Mouse (Mus musculus) bone marrow macrophage, adult 2 months (primary cell): ENCODE measurements around the gene Ugt1a6b.

Experiments used
- CTCF ChIP-seq: IDR thresholded peaks from 2 replicates; pipeline ENCODE4 v1.5.1; 2012; ENCODE audit warnings: low read depth, mild to moderate bottlenecking, low read length, moderate library complexity
- POLR2A ChIP-seq: IDR thresholded peaks from 2 replicates; pipeline ENCODE4 v1.6.1; 2012; ENCODE audit warnings: mild to moderate bottlenecking, low read depth, low read length, borderline replicate concordance

DNA sequence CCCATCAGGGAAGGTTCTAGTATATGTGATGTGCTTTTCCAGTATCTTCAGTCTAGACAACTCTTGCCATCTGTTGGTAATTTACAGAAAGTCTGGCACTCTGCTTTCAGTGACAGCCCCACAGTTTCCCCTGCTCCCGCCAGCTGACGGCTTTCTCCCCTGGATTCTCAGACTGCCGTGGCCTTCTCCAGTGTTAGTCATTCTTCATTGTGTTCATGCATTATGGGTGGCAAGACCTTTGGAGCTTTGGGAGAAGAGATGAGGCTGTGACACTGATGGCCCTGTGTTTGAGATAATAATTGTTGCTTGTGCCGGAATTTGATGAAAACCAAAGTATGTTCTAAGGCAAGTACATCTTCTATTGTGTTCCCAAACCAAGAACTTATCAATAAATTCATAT, 115.5 kb downstream of the Ugt1a6b start:
- no peak for TF ChIP-seq POLR2A
- TF ChIP-seq CTCF = no peak
